In genomic region chr4:83235304-83235703, GRCm38 (mm10) we compare ENCODE assay signal across 6 mouse cellular contexts.
DNase-seq lines count a peak whose midpoint lies in the region; ATAC-seq lines count a peak whose summit lies in the region.
"Not testable (repeated sequence)": the region's sequence is repeated elsewhere in the genome, so short reads cannot be mapped to it uniquely, and the experiment has no call there.

No protein-coding gene starts in this region.

- peak; percentile 53 for ATAC-seq in activated CD4-positive, CD25-positive, alpha-beta regulatory T cell, adult 4 months
- ATAC-seq in granulocyte monocyte progenitor cell, adult 5-6 weeks (replicated peaks; ENCODE audit: poor library complexity, severe bottlenecking) = peak; percentile 65
- peak; percentile 58 for ATAC-seq in inflammation-experienced regulatory T-cells, adult 6 months
- ATAC-seq in megakaryocyte progenitor cell, adult 5-6 weeks (replicated peaks; ENCODE audit: poor library complexity) = peak; percentile 43

- DNase-seq in CD4-positive helper T cell, adult 2 months (ENCODE audit: low read depth, low spot score) = peak; percentile 13
- DNase-seq in embryonic facial prominence, embryonic 10.5 days (ENCODE audit: low spot score) = not testable (repeated sequence)

- H3K9me3 ChIP-seq in embryonic facial prominence, embryonic 10.5 days = not testable (repeated sequence)

- H3K4me3 ChIP-seq in embryonic facial prominence, embryonic 10.5 days = not testable (repeated sequence)

- WGBS in embryonic facial prominence, embryonic 10.5 days = 75% methylated on average over 2 of the region's 3 CpGs

- H3K36me3 ChIP-seq in embryonic facial prominence, embryonic 10.5 days (replicated peaks) = not testable (repeated sequence)

- H3K27me3 ChIP-seq in embryonic facial prominence, embryonic 10.5 days (replicated peaks; ENCODE audit: low read depth, poor library complexity, severe bottlenecking) = not testable (repeated sequence)

- H3K27ac ChIP-seq in embryonic facial prominence, embryonic 10.5 days (replicated peaks) = 0 out of 2 replicates have a peak overlapping the region, but pooled peaks have one; percentile 40

- H3K4me1 ChIP-seq in embryonic facial prominence, embryonic 10.5 days = peaks cover 33% of the 10 kb centered on the region
